Mouse (Mus musculus): Measurements from ENCODE around the gene Zscan4-ps1.
"Not testable (repeated sequence)": the region's sequence is repeated elsewhere in the genome, so short reads cannot be mapped to it uniquely, and the experiment has no call there.

The Zscan4-ps1 gene

GRCm38 (mm10) chr7:11069591-11069990, at the start of gene Zscan4-ps1:
TSS of gene Zscan4-ps1 (minus strand) at chr7:11069691.
- DNase-seq (ENCODE audit: low spot score), result not testable (repeated sequence)

Data from ovary, adult 18-20 months (tissue).